Mouse (Mus musculus): ENCODE data around the gene Myh7b.

Myh7b gene

GRCm38 (mm10) chr2:155619817-155620216 lies 8.8 kb downstream of the Myh7b start:
- peak; percentile 81 for DNase-seq (ENCODE audit: low read depth, low spot score)
- Histone ChIP-seq H3K36me3 (ENCODE audit: control insufficient read depth, insufficient read depth, low read length, poor library complexity, severe bottlenecking) (no peaks in the 10 kb centered on the region), H3K27me3 (ENCODE audit: control insufficient read depth, insufficient read depth, low read length, poor library complexity, severe bottlenecking) (no peaks in the 10 kb centered on the region)

- no peaks in the 10 kb centered on the region for H3K27me3 ChIP-seq (ENCODE audit: control insufficient read depth, insufficient read depth, low read length, poor library complexity, severe bottlenecking)
- H3K36me3 ChIP-seq (ENCODE audit: control insufficient read depth, insufficient read depth, low read length, poor library complexity, severe bottlenecking), result no peaks in the 10 kb centered on the region
- DNase-seq (ENCODE audit: low read depth, low spot score), result no peak
Observed at GRCm38 (mm10) chr2:155622606-155623005, 11.6 kb downstream of the Myh7b start.

GRCm38 (mm10) chr2:155623996-155624395 lies 13.0 kb downstream of the Myh7b start:
- no peak for DNase-seq (ENCODE audit: low read depth, low spot score)
- Histone ChIP-seq H3K27me3 (ENCODE audit: control insufficient read depth, insufficient read depth, low read length, poor library complexity, severe bottlenecking) (no peaks in the 10 kb centered on the region), H3K36me3 (ENCODE audit: control insufficient read depth, insufficient read depth, low read length, poor library complexity, severe bottlenecking) (no peaks in the 10 kb centered on the region)

GRCm38 (mm10) chr2:155624730-155625129 lies 13.7 kb downstream of the Myh7b start:
- DNase-seq (ENCODE audit: low read depth, low spot score), result peak; percentile 69

GRCm38 (mm10) chr2:155626277-155626676 lies 15.3 kb downstream of the Myh7b start:
- no peak for DNase-seq (ENCODE audit: low read depth, low spot score)
- Histone ChIP-seq H3K36me3 (ENCODE audit: control insufficient read depth, insufficient read depth, low read length, poor library complexity, severe bottlenecking) (no peaks in the 10 kb centered on the region), H3K27me3 (ENCODE audit: control insufficient read depth, insufficient read depth, low read length, poor library complexity, severe bottlenecking) (no peaks in the 10 kb centered on the region)

More at GRCm38 (mm10) chr2:155624730-155625129, 13.7 kb downstream of the Myh7b start:
- H3K36me3 ChIP-seq (ENCODE audit: control insufficient read depth, insufficient read depth, low read length, poor library complexity, severe bottlenecking), result no peaks in the 10 kb centered on the region
- no peaks in the 10 kb centered on the region for H3K27me3 ChIP-seq (ENCODE audit: control insufficient read depth, insufficient read depth, low read length, poor library complexity, severe bottlenecking)

GRCm38 (mm10) chr2:155627030-155627738 lies 16.2 kb downstream of the Myh7b start:
- peak; percentile 82 for DNase-seq (ENCODE audit: low read depth, low spot score)
- H3K36me3 ChIP-seq (ENCODE audit: control insufficient read depth, insufficient read depth, low read length, poor library complexity, severe bottlenecking), result no peaks in the 10 kb centered on the region
- H3K27me3 ChIP-seq (ENCODE audit: control insufficient read depth, insufficient read depth, low read length, poor library complexity, severe bottlenecking), result no peaks in the 10 kb centered on the region

- DNase-seq (ENCODE audit: low read depth, low spot score), result no peak
- Histone ChIP-seq H3K27me3 (ENCODE audit: control insufficient read depth, insufficient read depth, low read length, poor library complexity, severe bottlenecking) (no peaks in the 10 kb centered on the region), H3K36me3 (ENCODE audit: control insufficient read depth, insufficient read depth, low read length, poor library complexity, severe bottlenecking) (no peaks in the 10 kb centered on the region; the same call in 1 of the 2 replicates)
Observed at GRCm38 (mm10) chr2:155628112-155628511, 17.1 kb downstream of the Myh7b start.

- Histone ChIP-seq H3K36me3 (ENCODE audit: control insufficient read depth, insufficient read depth, low read length, poor library complexity, severe bottlenecking) (no peaks in the 10 kb centered on the region; the same call in 1 of the 2 replicates), H3K27me3 (ENCODE audit: control insufficient read depth, insufficient read depth, low read length, poor library complexity, severe bottlenecking) (no peaks in the 10 kb centered on the region)
- no peak for DNase-seq (ENCODE audit: low read depth, low spot score)
Observed at GRCm38 (mm10) chr2:155628519-155628918, 17.5 kb downstream of the Myh7b start.

GRCm38 (mm10) chr2:155629231-155629661 lies 18.2 kb downstream of the Myh7b start:
- DNase-seq (ENCODE audit: low read depth, low spot score), result no peak
- H3K27me3 ChIP-seq (ENCODE audit: control insufficient read depth, insufficient read depth, low read length, poor library complexity, severe bottlenecking), result no peaks in the 10 kb centered on the region
- H3K36me3 ChIP-seq (ENCODE audit: control insufficient read depth, insufficient read depth, low read length, poor library complexity, severe bottlenecking), result no peaks in the 10 kb centered on the region; the same call in 1 of the 2 replicates

- H3K27me3 ChIP-seq (ENCODE audit: control insufficient read depth, insufficient read depth, low read length, poor library complexity, severe bottlenecking), result no peaks in the 10 kb centered on the region
- no peaks in the 10 kb centered on the region; the same call in 1 of the 2 replicates for H3K36me3 ChIP-seq (ENCODE audit: control insufficient read depth, insufficient read depth, low read length, poor library complexity, severe bottlenecking)
- DNase-seq (ENCODE audit: low read depth, low spot score), result no peak
Observed at GRCm38 (mm10) chr2:155630153-155630552, 19.1 kb downstream of the Myh7b start.

GRCm38 (mm10) chr2:155630590-155631416 lies 19.8 kb downstream of the Myh7b start:
- no peak for DNase-seq (ENCODE audit: low read depth, low spot score)
- Histone ChIP-seq H3K27me3 (ENCODE audit: control insufficient read depth, insufficient read depth, low read length, poor library complexity, severe bottlenecking) (no peaks in the 10 kb centered on the region), H3K36me3 (ENCODE audit: control insufficient read depth, insufficient read depth, low read length, poor library complexity, severe bottlenecking) (no peaks in the 10 kb centered on the region; the same call in 1 of the 2 replicates)

GRCm38 (mm10) chr2:155632138-155632936 lies 21.3 kb downstream of the Myh7b start:
- Histone ChIP-seq H3K36me3 (ENCODE audit: control insufficient read depth, insufficient read depth, low read length, poor library complexity, severe bottlenecking) (no peaks in the 10 kb centered on the region; the same call in 1 of the 2 replicates), H3K27me3 (ENCODE audit: control insufficient read depth, insufficient read depth, low read length, poor library complexity, severe bottlenecking) (no peaks in the 10 kb centered on the region)
- no peak for DNase-seq (ENCODE audit: low read depth, low spot score)

- Histone ChIP-seq H3K36me3 (ENCODE audit: control insufficient read depth, insufficient read depth, low read length, poor library complexity, severe bottlenecking) (peaks cover 2% of the 10 kb centered on the region), H3K27me3 (ENCODE audit: control insufficient read depth, insufficient read depth, low read length, poor library complexity, severe bottlenecking) (no peaks in the 10 kb centered on the region)
- no peak for DNase-seq (ENCODE audit: low read depth, low spot score)
Observed at GRCm38 (mm10) chr2:155633121-155633520, 22.1 kb downstream of the Myh7b start.

GRCm38 (mm10) chr2:155633731-155634130 lies 22.7 kb downstream of the Myh7b start:
- no peak for DNase-seq (ENCODE audit: low read depth, low spot score)
- Histone ChIP-seq H3K27me3 (ENCODE audit: control insufficient read depth, insufficient read depth, low read length, poor library complexity, severe bottlenecking) (no peaks in the 10 kb centered on the region), H3K36me3 (ENCODE audit: control insufficient read depth, insufficient read depth, low read length, poor library complexity, severe bottlenecking) (peaks cover 3% of the 10 kb centered on the region)

All from splenic B cell, adult 2 months (primary cell).